Mouse (Mus musculus): Measurements from ENCODE around the gene Grsf1. TPM values are rescaled to one million over a fixed set of nuclear protein-coding genes. Genes with fewer than 3 reads are reported as not detected.

Gene Grsf1
- polyA plus RNA-seq, 1 experiment from 2014 or later: 62.5 TPM

GRCm38 (mm10) chr5:88649250-88650173 lies 26.5 kb downstream of the Grsf1 start:
- no peak overlapping the region for H3K4me3 ChIP-seq
- no peaks in the 10 kb centered on the region for H3K9me3 ChIP-seq
- H3K27ac ChIP-seq: no peak overlapping the region
- H3K27me3 ChIP-seq: no peaks in the 10 kb centered on the region
- WGBS: 58% methylated on average over 17 of the region's 17 CpGs
- H3K4me2 ChIP-seq: no peak overlapping the region
- H3K36me3 ChIP-seq: peaks cover 17% of the 10 kb centered on the region; the same call in 1 of the 2 replicates
- ATAC-seq (ENCODE audit: borderline replicate concordance, extremely low read depth, low FRiP score, low TSS enrichment): no peak
- H3K4me1 ChIP-seq: no peaks in the 10 kb centered on the region
- H3K9ac ChIP-seq: no peak overlapping the region

GRCm38 (mm10) chr5:88645405-88645804 lies 30.6 kb downstream of the Grsf1 start:
- no peak for ATAC-seq (ENCODE audit: borderline replicate concordance, extremely low read depth, low FRiP score, low TSS enrichment)
- 51% methylated on average over 5 of the region's 5 CpGs for WGBS
- H3K36me3 ChIP-seq: peaks cover 20% of the 10 kb centered on the region; the same call in 1 of the 2 replicates

GRCm38 (mm10) chr5:88644901-88645300 lies 31.1 kb downstream of the Grsf1 start:
- H3K36me3 ChIP-seq: peaks cover 20% of the 10 kb centered on the region; the same call in 1 of the 2 replicates

More at GRCm38 (mm10) chr5:88645405-88645804, 30.6 kb downstream of the Grsf1 start:
- Histone ChIP-seq H3K9ac (no peak overlapping the region), H3K4me3 (no peak overlapping the region), H3K9me3 (no peaks in the 10 kb centered on the region), H3K4me1 (no peaks in the 10 kb centered on the region), H3K4me2 (no peak overlapping the region), H3K27ac (no peak overlapping the region), H3K27me3 (no peaks in the 10 kb centered on the region)

GRCm38 (mm10) chr5:88643491-88643890 lies 32.5 kb downstream of the Grsf1 start:
- Histone ChIP-seq H3K27ac (no peak overlapping the region), H3K4me3 (no peak overlapping the region), H3K36me3 (peaks cover 19% of the 10 kb centered on the region; the same call in 1 of the 2 replicates), H3K4me1 (no peaks in the 10 kb centered on the region), H3K9ac (no peak overlapping the region), H3K9me3 (no peaks in the 10 kb centered on the region), H3K4me2 (no peak overlapping the region), H3K27me3 (no peaks in the 10 kb centered on the region)
- ATAC-seq (ENCODE audit: borderline replicate concordance, extremely low read depth, low FRiP score, low TSS enrichment): no peak
- WGBS: 86% methylated on average over 9 of the region's 9 CpGs

More at GRCm38 (mm10) chr5:88644901-88645300, 31.1 kb downstream of the Grsf1 start:
- no peak overlapping the region for H3K27ac ChIP-seq
- H3K4me2 ChIP-seq: no peak overlapping the region
- 57% methylated on average over 2 of the region's 2 CpGs for WGBS
- H3K9ac ChIP-seq: no peak overlapping the region
- ATAC-seq (ENCODE audit: borderline replicate concordance, extremely low read depth, low FRiP score, low TSS enrichment): no peak
- H3K27me3 ChIP-seq: no peaks in the 10 kb centered on the region
- H3K4me3 ChIP-seq: no peak overlapping the region
- no peaks in the 10 kb centered on the region for H3K4me1 ChIP-seq
- no peaks in the 10 kb centered on the region for H3K9me3 ChIP-seq

DNA sequence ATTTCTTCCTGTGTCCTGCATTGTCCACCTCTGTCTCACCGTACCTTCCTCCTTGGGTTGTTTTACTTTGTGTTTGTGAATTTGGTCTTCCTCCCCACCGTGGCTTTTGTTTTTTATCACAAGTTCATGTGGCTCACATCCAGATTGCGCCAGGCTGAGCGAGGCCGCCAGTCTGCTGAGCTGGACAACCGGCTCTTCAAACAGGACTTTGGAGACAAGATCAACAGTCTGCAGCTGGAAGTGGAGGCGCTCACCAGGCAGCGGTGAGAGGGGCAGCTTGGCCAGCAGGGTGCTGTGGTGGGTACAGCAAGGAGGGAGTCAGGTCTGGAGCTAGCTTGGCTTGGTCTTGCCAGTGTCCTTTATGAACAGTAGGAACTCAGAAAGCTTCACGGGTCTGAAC lies 33.2 kb downstream of the Grsf1 start:
- Histone ChIP-seq H3K4me2 (no peak overlapping the region), H3K9ac (no peak overlapping the region), H3K27me3 (no peaks in the 10 kb centered on the region), H3K4me1 (no peaks in the 10 kb centered on the region), H3K9me3 (no peaks in the 10 kb centered on the region), H3K4me3 (no peak overlapping the region), H3K27ac (no peak overlapping the region), H3K36me3 (peaks cover 20% of the 10 kb centered on the region; the same call in 1 of the 2 replicates)
- no peak for ATAC-seq (ENCODE audit: borderline replicate concordance, extremely low read depth, low FRiP score, low TSS enrichment)
- WGBS: 66% methylated on average over 9 of the region's 9 CpGs

- H3K9ac ChIP-seq: no peak overlapping the region
- 84% methylated on average over 5 of the region's 5 CpGs for WGBS
- H3K4me2 ChIP-seq: no peak overlapping the region
- H3K4me3 ChIP-seq: no peak overlapping the region
- H3K36me3 ChIP-seq: peaks cover 22% of the 10 kb centered on the region
- no peaks in the 10 kb centered on the region for H3K27me3 ChIP-seq
- H3K4me1 ChIP-seq: no peaks in the 10 kb centered on the region
- H3K27ac ChIP-seq: no peak overlapping the region
- ATAC-seq (ENCODE audit: borderline replicate concordance, extremely low read depth, low FRiP score, low TSS enrichment): no peak
- no peaks in the 10 kb centered on the region for H3K9me3 ChIP-seq
These were observed 41.9 kb downstream of the Grsf1 start for GRCm38 (mm10) chr5:88634076-88634475.

- no peaks in the 10 kb centered on the region for H3K27me3 ChIP-seq
- H3K36me3 ChIP-seq: peaks cover 19% of the 10 kb centered on the region
- H3K27ac ChIP-seq: no peak overlapping the region
- 81% methylated on average over 9 of the region's 9 CpGs for WGBS
- no peak overlapping the region for H3K4me2 ChIP-seq
- no peaks in the 10 kb centered on the region for H3K4me1 ChIP-seq
- no peak overlapping the region for H3K9ac ChIP-seq
- H3K4me3 ChIP-seq: no peak overlapping the region
- H3K9me3 ChIP-seq: no peaks in the 10 kb centered on the region
- ATAC-seq (ENCODE audit: borderline replicate concordance, extremely low read depth, low FRiP score, low TSS enrichment): no peak
These were observed 43.5 kb downstream of the Grsf1 start for GRCm38 (mm10) chr5:88632463-88632862.

GRCm38 (mm10) chr5:88631545-88631944 lies 44.4 kb downstream of the Grsf1 start:
- Histone ChIP-seq H3K4me3 (no peak overlapping the region), H3K27ac (no peak overlapping the region), H3K9ac (no peak overlapping the region), H3K4me2 (no peak overlapping the region), H3K9me3 (no peaks in the 10 kb centered on the region), H3K27me3 (no peaks in the 10 kb centered on the region), H3K4me1 (no peaks in the 10 kb centered on the region), H3K36me3 (peaks cover 12% of the 10 kb centered on the region; the same call in 1 of the 2 replicates)
- no peak for ATAC-seq (ENCODE audit: borderline replicate concordance, extremely low read depth, low FRiP score, low TSS enrichment)
- WGBS: 74% methylated on average over 5 of the region's 5 CpGs

GRCm38 (mm10) chr5:88630883-88631282 lies 45.1 kb downstream of the Grsf1 start:
- Histone ChIP-seq H3K36me3 (peaks cover 15% of the 10 kb centered on the region; the same call in 1 of the 2 replicates), H3K4me1 (no peaks in the 10 kb centered on the region), H3K4me3 (no peak overlapping the region), H3K9ac (no peak overlapping the region), H3K9me3 (no peaks in the 10 kb centered on the region), H3K27ac (no peak overlapping the region), H3K4me2 (no peak overlapping the region), H3K27me3 (no peaks in the 10 kb centered on the region)
- no peak for ATAC-seq (ENCODE audit: borderline replicate concordance, extremely low read depth, low FRiP score, low TSS enrichment)
- 55% methylated on average over 3 of the region's 3 CpGs for WGBS

GRCm38 (mm10) chr5:88629987-88630386 lies 46.0 kb downstream of the Grsf1 start:
- Histone ChIP-seq H3K36me3 (peaks cover 12% of the 10 kb centered on the region; the same call in 1 of the 2 replicates), H3K27me3 (no peaks in the 10 kb centered on the region), H3K4me3 (no peak overlapping the region), H3K4me2 (no peak overlapping the region), H3K4me1 (no peaks in the 10 kb centered on the region), H3K27ac (no peak overlapping the region), H3K9me3 (no peaks in the 10 kb centered on the region), H3K9ac (no peak overlapping the region)
- ATAC-seq (ENCODE audit: borderline replicate concordance, extremely low read depth, low FRiP score, low TSS enrichment): no peak
- WGBS: 79% methylated on average over 8 of the region's 8 CpGs

DNA sequence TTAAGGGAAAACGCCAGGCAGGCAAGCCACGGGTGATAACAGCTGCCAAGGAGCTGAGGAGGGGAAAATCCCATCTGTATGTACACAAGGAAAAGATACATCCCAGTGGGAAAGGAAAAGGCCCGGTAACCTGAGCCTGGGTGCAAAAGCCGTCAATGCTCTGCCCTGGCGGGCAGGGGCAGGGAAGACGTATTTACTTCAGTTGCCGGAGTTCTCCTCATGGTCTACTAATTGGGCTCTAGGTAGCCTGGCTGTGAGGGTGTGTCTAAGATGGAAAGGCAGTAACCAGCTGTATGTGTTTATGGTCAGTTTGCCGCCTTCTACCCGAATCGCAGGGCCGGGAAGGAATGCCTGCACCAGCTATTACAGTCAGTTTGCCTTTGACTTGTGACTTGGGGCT lies 46.8 kb downstream of the Grsf1 start:
- Histone ChIP-seq H3K9me3 (no peaks in the 10 kb centered on the region), H3K9ac (no peak overlapping the region), H3K36me3 (peaks cover 12% of the 10 kb centered on the region; the same call in 1 of the 2 replicates), H3K27ac (no peak overlapping the region), H3K4me2 (no peak overlapping the region), H3K27me3 (no peaks in the 10 kb centered on the region), H3K4me1 (no peaks in the 10 kb centered on the region), H3K4me3 (no peak overlapping the region)
- WGBS: 65% methylated on average over 11 of the region's 11 CpGs
- no peak for ATAC-seq (ENCODE audit: borderline replicate concordance, extremely low read depth, low FRiP score, low TSS enrichment)

DNA sequence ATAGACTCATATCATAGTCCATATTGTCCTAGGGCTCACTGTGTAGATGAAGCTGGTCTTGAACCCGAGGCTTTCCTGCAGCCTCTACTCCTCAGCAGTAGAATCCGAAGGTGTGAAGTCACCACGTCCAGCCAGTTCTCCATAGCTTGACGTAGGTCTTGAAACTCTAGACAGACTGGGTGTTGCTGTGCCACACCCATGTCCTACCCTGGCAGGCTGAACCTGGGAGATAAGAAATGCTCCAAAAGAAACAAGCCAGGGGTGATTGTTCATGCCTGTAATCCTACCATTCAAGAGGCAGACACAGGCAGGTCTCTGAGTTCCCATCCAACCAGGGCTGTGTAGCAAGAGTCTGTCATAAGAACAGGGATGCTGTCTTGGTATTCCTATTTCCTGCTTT lies 48.4 kb downstream of the Grsf1 start:
- WGBS: 75% methylated on average over 4 of the region's 4 CpGs
- ATAC-seq (ENCODE audit: borderline replicate concordance, extremely low read depth, low FRiP score, low TSS enrichment): no peak
- no peaks in the 10 kb centered on the region for H3K4me1 ChIP-seq

More for the DNA sequence above, 48.4 kb downstream of the Grsf1 start:
- no peak overlapping the region for H3K9ac ChIP-seq
- H3K27me3 ChIP-seq: no peaks in the 10 kb centered on the region
- no peak overlapping the region for H3K4me3 ChIP-seq
- H3K4me2 ChIP-seq: no peak overlapping the region
- no peaks in the 10 kb centered on the region for H3K9me3 ChIP-seq
- no peak overlapping the region for H3K27ac ChIP-seq
- peaks cover 12% of the 10 kb centered on the region; the same call in 1 of the 2 replicates for H3K36me3 ChIP-seq

Data from lung, embryonic 15.5 days (tissue).